Mouse (Mus musculus) B cell, adult 2 months (primary cell): ENCODE measurements at regions not wholly inside any gene's neighbourhood (a gene's known extent, or its start where the extent isn't known, plus 50 kb on each side); places are given as distances from the start of the nearest gene placed in this dataset.

ENCODE experiments used
- DNase-seq, 2 experiments: peaks; one replicate each; pipeline ENCODE4 v3.0.0; 2022

DNA sequence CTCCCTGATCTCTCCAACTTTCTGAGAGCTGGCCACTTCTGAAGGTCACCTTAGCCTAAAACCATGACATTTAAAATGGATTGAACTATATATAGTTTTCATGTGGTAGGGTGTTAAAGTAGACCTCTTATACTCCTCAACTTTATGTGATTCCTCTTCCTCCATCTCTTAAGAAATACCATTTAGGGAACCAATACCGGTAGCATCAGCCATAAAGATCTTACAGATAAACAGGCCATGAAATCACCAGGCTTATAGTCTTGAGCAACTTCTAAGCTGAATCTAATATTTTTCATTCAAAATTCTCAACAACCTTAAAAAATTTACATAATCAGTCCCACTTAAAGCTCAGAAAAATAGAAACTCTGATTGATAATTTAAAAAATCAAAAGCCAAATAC, 56.2 kb downstream of the Rpl36a-ps1 start:
- no peak for DNase-seq

GRCm38 (mm10) chr14:98937373-98937772, 56.7 kb downstream of the Rpl36a-ps1 start:
- no peak for DNase-seq

- DNase-seq: no peak
Observed at GRCm38 (mm10) chr14:98933371-98933916, 60.7 kb downstream of the Rpl36a-ps1 start.

DNA sequence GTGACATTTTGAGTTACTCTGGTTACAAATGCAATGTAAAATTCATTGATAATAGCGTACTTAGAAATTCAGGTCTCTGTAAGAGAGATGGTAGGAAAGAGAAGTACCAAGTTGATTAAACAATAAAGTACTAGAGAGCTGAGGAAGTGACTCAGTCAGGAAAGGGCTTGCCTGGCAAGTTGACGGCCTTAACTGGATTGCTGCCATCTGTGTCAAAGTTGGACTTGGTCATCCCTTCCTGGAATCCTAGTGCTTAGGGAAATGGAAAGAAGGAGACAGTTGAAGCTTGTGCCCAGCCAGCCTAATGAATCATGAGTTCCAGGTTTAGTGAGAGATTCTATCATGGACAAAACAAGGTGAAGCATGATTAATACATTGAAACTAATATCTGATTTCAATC, 64.8 kb downstream of the Rpl36a-ps1 start:
- DNase-seq: no peak

- no peak for DNase-seq
Observed at GRCm38 (mm10) chr14:98908234-98908633, 85.9 kb downstream of the Rpl36a-ps1 start.

- DNase-seq: no peak
Observed at GRCm38 (mm10) chr14:98898876-98899275, 95.2 kb downstream of the Rpl36a-ps1 start.

DNA sequence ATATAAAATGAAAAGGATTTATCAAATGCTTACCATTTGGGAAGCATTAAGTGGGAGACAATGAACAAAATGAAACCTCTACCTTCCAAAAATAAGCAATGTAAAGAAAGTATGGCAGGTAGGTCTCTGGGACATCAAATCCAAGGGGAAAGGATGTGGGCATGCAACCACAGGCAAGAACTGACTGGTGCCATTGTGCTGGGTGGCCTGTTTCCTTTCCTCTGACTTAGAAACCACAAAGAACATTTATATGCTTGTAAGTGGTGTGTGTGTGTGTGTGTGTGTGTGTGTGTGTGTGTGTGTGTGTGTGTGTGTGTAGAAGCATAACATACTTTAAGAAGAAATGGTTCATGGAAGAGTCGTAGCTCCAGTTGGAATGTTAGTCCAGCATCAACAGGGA, 96.7 kb downstream of the Rpl36a-ps1 start:
- DNase-seq: no peak

GRCm38 (mm10) chr14:98895933-98896332, 98.2 kb downstream of the Rpl36a-ps1 start:
- DNase-seq: no peak

GRCm38 (mm10) chr14:98892670-98893069, 101.4 kb downstream of the Rpl36a-ps1 start:
- DNase-seq: no peak

- DNase-seq: no peak
Observed at GRCm38 (mm10) chr14:98891252-98891947, 102.7 kb downstream of the Rpl36a-ps1 start.

DNA sequence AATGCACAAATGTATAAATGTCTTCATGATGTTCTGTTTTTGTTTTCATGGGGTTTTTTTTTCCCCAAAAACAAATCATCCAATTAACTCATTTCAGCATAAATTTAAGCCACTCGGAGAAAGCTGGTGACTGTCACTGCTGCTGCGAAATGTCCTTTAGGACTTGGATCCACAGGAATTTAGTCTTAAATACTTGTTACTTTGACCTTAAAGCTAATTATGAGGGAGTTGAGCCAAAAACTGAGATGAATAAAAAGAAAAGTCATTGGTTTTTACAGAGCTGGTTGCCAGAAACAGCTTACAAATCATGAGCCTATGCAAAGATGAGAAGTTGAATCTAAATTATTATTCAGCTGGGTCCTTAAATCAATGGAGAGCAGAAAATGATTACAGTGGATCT, 106.5 kb downstream of the Rpl36a-ps1 start:
- no peak for DNase-seq

DNA sequence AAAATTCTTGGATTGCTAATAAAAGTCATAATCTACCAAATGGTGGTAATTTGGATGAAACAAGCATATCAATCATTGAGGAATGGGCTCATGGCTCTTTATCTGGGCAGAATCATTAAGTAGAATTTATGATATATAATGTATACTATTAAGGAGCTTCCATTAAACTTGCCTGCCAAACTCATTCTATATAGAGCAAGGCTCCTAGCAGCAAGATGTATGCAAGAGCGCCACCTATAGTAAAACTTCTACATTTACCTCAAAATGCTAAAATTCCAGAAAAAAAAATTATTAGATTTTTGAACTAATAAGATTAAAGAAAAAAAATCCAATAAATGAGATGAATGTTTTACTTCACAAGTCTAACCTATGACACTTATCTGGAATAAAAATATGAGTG, 107.1 kb downstream of the Rpl36a-ps1 start:
- DNase-seq: no peak

DNA sequence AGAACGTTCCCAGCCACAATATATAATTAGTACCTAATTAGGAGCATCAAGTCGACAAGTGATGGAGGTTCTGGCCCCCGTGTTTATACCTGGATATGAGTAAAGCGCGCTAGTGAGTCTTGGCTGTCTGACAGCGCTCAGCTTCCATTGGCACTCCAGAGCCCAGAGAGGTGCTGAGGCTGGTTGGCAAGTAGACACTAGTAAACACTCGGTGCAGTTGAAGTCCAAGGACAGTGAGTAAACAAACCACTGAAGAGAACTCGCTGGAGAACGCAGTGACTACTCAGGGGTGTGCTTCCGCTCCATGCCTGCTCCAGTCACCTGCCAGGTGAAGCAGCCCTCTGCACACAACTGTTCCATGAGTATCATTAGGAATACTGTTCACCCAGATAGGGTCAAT, 111.5 kb downstream of the Rpl36a-ps1 start:
- no peak for DNase-seq

DNA sequence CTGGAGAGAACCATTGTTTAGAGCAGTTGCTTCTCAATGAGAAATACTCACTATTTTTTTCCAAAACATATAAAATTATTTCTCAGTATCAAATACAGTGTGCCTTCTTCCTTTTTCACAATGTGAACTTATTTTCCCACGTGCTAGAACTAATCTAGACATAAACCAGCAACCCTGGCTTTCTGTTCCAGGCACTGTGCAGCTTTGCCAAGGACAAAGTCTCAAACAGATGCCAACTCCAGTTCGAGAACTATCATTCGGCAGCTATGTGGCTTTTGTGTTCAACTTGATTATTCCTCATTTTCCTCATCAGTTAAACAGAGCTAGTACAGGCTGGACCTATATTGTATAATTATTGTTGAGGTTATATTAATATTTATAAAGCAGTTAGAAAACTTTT, 116.2 kb downstream of the Rpl36a-ps1 start:
- no peak for DNase-seq

GRCm38 (mm10) chr14:98873446-98873845, 120.7 kb downstream of the Rpl36a-ps1 start:
- no peak for DNase-seq

DNA sequence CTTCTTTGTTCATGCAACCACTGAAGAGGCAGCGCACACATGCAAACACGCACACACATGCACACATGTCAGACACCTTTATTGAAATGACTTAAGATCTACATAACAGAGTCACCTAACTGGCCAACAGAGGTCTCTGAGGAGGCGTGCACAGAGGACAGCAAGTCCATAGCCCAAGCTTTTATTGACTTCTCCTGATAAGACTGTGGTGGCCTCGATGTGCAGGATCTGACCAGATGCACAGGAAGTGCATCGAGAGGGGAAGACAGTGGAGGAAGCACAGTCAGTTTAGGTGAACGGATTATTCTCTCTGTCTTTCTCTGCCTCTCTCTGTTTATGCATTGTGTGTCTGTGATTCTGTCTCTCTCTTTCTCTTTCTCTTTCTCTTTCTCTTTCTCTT, 124.2 kb downstream of the Rpl36a-ps1 start:
- no peak for DNase-seq

GRCm38 (mm10) chr14:98866880-98867279, 127.2 kb downstream of the Rpl36a-ps1 start:
- DNase-seq: no peak

DNA sequence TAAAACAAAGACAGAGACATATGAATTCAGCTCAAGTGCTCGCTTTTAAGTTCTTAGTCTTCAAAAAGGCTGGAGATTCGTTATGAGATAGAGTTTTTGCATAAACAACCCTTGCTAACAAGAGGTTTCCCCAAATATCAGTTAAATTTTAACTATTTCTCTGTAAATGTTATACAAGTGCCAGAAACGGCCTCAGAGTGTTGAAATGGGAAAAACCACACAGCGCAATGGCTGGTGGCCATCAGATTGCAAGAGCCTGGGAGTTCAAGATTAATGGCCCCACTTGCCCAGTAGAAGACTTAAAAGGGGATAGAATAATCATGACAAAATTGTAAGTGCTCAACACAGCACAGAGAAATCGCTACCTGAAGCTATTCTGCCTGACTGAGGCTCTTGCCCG, 130.1 kb downstream of the Rpl36a-ps1 start:
- DNase-seq: no peak

DNA sequence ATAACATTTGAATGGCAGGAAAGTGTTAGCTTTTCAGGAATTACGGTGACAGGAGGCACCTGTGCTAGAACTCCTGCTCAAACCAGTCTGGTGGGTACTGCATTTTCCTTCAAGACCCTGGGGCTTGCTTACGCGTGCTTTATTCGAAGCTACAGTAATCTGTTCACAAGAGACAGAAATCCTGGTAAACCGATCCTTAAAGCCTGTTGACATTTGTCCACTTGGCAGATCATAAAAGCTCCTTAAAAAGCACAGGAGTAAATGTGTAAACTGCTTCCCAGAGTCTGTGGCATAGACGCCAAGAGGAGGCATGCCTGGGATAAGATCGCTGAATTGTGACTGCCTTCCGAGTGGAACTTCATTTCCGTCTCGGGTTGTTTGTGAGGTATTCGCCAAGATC, 130.5 kb downstream of the Rpl36a-ps1 start:
- DNase-seq: no peak

DNA sequence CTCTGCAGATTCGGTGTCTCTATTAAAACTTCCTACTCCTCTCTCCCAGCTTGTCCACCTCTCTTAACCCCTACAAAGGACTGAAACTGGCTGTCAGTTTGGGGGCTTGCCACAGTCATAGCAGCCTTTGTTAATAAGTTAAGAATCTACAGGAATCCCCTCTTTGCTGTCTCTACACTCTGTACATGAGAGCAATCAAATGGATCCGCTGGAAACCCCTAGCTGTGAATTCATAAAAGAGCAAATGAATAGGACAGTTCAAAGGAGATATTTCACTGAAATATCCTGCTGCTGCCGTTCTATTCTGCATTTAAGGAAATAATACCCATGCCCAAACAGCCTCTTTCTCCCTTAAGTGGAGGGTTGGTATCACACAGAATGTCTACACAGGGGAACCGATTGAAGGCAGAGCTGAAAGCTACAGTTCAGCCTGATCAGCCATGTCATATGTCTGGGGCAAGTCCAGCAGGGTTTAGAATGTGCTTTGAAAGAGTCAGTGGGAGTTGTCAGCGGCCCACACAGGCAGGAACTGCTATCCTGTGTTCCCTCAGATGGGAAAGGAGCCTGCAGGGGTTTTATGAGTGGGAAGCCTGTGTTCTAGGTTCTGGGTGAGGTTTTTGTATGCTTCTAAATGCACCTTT, 131.9 kb downstream of the Rpl36a-ps1 start:
- no peak for DNase-seq

DNA sequence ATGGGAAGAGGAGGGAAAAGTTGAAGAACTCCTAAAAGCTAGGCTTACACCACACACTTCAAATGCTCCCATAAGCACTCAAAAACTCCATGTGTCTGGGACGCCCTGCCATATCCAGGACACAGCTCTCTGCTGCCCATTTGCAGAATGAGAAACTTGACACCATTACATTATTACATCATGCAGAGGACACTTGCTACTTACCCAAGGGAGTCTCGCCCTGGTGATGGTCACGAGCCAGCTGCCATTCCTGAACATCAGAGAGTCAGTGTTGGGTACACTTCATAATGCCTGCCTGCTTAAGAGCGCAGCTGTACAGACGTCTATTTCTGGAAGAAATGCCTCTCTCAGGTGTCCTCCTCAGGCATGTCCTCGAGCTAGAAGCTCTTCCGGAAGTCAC, 135.3 kb downstream of the Rpl36a-ps1 start:
- DNase-seq: no peak

DNA sequence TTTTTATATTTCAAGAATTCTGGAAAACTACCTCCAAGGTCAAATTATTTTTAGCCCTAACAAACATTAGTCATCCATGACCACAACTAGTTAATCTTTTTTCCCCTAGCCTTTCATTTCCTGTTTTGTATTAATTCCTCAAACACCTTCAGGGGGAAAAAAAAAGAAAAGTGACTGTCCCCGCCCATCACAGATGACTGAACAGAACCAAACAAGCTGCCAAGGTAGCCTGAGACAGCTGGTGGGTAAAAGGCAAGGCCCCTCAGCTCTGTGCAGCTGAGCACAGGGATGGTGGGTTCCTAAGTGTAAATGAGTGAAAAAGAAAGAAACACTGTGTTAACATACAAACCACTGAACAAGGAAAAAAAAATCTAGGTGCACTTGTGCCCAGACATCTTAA, 145.6 kb downstream of the Rpl36a-ps1 start:
- peak in 1 of 2 experiments; percentile 5 for DNase-seq

- DNase-seq: no peak
Observed at GRCm38 (mm10) chr14:98844221-98844620, 149.9 kb downstream of the Rpl36a-ps1 start.

GRCm38 (mm10) chr14:98834316-98834715, 159.8 kb downstream of the Rpl36a-ps1 start:
- DNase-seq: no peak
